ENCODE assay signal across 16 mouse cellular contexts in the genomic region with DNA sequence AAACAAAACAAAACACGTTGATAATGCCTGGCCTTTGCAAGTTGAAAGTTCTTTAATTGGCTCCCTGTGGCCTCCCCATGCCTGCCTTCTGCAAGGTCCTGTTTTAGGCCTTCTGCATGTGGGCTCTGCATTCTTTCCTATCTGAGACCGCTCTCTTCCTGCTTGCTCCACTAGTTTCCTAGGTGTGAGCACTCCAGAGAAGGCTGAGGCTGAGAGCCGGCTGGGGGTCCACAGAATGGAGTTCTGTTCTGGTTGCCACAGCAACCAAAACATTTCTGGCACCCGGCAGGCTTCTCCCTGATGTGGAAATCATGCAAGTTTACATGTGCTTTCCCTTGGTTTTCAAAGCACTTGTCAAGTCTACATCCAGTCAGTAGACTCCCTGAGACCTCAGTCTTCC. TPM values are rescaled to one million over a fixed set of nuclear protein-coding genes. Genes with fewer than 3 reads are reported as not detected.
DNase-seq lines count a peak whose midpoint lies in the region; ATAC-seq and TF ChIP-seq lines count a peak whose summit lies in the region.
"Had no signal": no experiment of that assay in that cellular context is flagged by ENCODE, and none has a peak within 500 bp of the region (broad histone marks: within the 10 kb centered on the region; RNA-seq: fewer than 3 reads in every experiment).

No protein-coding gene starts in this region.

- no peak for ATAC-seq in hindbrain, embryonic 11.5 days (ENCODE audit: low FRiP score)
- no peak for ATAC-seq in hindbrain, embryonic 12.5 days (ENCODE audit: low FRiP score)
- no peak for ATAC-seq in neural tube, embryonic 11.5 days (ENCODE audit: insufficient read depth, low FRiP score, low TSS enrichment)
- ATAC-seq in forebrain, embryonic 16.5 days: peak; percentile 88
- peak; percentile 67 for ATAC-seq in midbrain, postnatal 0 days (ENCODE audit: low FRiP score)
- ATAC-seq: intestine, postnatal 0 days had no signal

- no peaks in the 10 kb centered on the region for H3K4me1 ChIP-seq in hindbrain, embryonic 11.5 days (replicated peaks; ENCODE audit: control insufficient read depth, insufficient read depth, low read length)
- 0 out of 2 replicates have a peak, but pooled peaks cover 5% of the 10 kb centered on the region for H3K4me1 ChIP-seq in hindbrain, embryonic 12.5 days
- H3K4me1 ChIP-seq in neural tube, embryonic 11.5 days (ENCODE audit: control insufficient read depth, insufficient read depth, low read length): no peaks in the 10 kb centered on the region
- H3K4me1 ChIP-seq in forebrain, embryonic 16.5 days (replicated peaks; ENCODE audit: control insufficient read depth, insufficient read depth, low read length): peaks cover 6% of the 10 kb centered on the region
- peaks cover 5% of the 10 kb centered on the region; the same call in 1 of the 2 replicates for H3K4me1 ChIP-seq in midbrain, postnatal 0 days (ENCODE audit: insufficient read depth, low read length)
- H3K4me1 ChIP-seq: megakaryocyte, embryonic 14.5 days; neural tube, embryonic 12.5 days had no signal

- no peak overlapping the region for H3K27ac ChIP-seq in hindbrain, embryonic 11.5 days (ENCODE audit: low read depth, low read length)
- no peak overlapping the region for H3K27ac ChIP-seq in hindbrain, embryonic 12.5 days
- H3K27ac ChIP-seq in neural tube, embryonic 11.5 days (ENCODE audit: low read depth, low read length): no peak overlapping the region
- H3K27ac ChIP-seq in forebrain, embryonic 16.5 days (ENCODE audit: low read length): no peak overlapping the region
- peak overlapping the region; percentile 43; the same call in 1 of the 2 replicates for H3K27ac ChIP-seq in midbrain, postnatal 0 days (ENCODE audit: low read depth, low read length)
- H3K27ac ChIP-seq: neural tube, embryonic 12.5 days had no signal

- H3K4me2 ChIP-seq in hindbrain, embryonic 11.5 days (replicated peaks; ENCODE audit: low read depth, low read length): no peak overlapping the region
- no peak overlapping the region for H3K4me2 ChIP-seq in hindbrain, embryonic 12.5 days (replicated peaks)
- no peak overlapping the region for H3K4me2 ChIP-seq in neural tube, embryonic 11.5 days (ENCODE audit: low read depth)
- no peak overlapping the region for H3K4me2 ChIP-seq in forebrain, embryonic 16.5 days (ENCODE audit: low read length)
- no peak overlapping the region for H3K4me2 ChIP-seq in midbrain, postnatal 0 days (ENCODE audit: low read depth, low read length, poor library complexity, severe bottlenecking)
- H3K4me2 ChIP-seq: neural tube, embryonic 12.5 days had no signal

- no peaks in the 10 kb centered on the region for H3K9me3 ChIP-seq in hindbrain, embryonic 11.5 days (ENCODE audit: control insufficient read depth, low read length)
- H3K9me3 ChIP-seq in hindbrain, embryonic 12.5 days (replicated peaks): no peaks in the 10 kb centered on the region
- no peaks in the 10 kb centered on the region for H3K9me3 ChIP-seq in neural tube, embryonic 11.5 days (ENCODE audit: control insufficient read depth, low read length)
- no peaks in the 10 kb centered on the region for H3K9me3 ChIP-seq in forebrain, embryonic 16.5 days (ENCODE audit: control insufficient read depth, low read length)
- H3K9me3 ChIP-seq in midbrain, postnatal 0 days (ENCODE audit: low read length): no peaks in the 10 kb centered on the region
- H3K9me3 ChIP-seq: megakaryocyte, embryonic 14.5 days; neural tube, embryonic 12.5 days had no signal

- H3K9ac ChIP-seq in hindbrain, embryonic 11.5 days (ENCODE audit: low read depth, low read length): no peak overlapping the region
- H3K9ac ChIP-seq in hindbrain, embryonic 12.5 days: no peak overlapping the region
- no peak overlapping the region for H3K9ac ChIP-seq in neural tube, embryonic 11.5 days (ENCODE audit: low read length)
- no peak overlapping the region for H3K9ac ChIP-seq in forebrain, embryonic 16.5 days (replicated peaks; ENCODE audit: low read depth, low read length)
- H3K9ac ChIP-seq in midbrain, postnatal 0 days (replicated peaks; ENCODE audit: low read length, poor library complexity, severe bottlenecking): no peak overlapping the region
- H3K9ac ChIP-seq: neural tube, embryonic 12.5 days had no signal

- peak; percentile 9 for DNase-seq in hindbrain, embryonic 11.5 days (ENCODE audit: low spot score)
- DNase-seq in neural tube, embryonic 11.5 days (ENCODE audit: low spot score): peak; percentile 9
- DNase-seq in neural tube, embryonic 10.5 days (ENCODE audit: extremely low spot score, low spot score): no peak
- peak; percentile 60 for DNase-seq in midbrain, postnatal 0 days (ENCODE audit: low spot score)
- no peak for DNase-seq in thymus, postnatal 25 days
- DNase-seq: heart, postnatal 10 days; lung, adult 18-20 months had no signal

- TF ChIP-seq CTCF in midbrain, postnatal 0 days (IDR thresholded peaks at IDR 0.05): no peak

- no peaks in the 10 kb centered on the region for H3K27me3 ChIP-seq in hindbrain, embryonic 11.5 days (ENCODE audit: control insufficient read depth, insufficient read depth, low read length)
- H3K27me3 ChIP-seq in hindbrain, embryonic 12.5 days: no peaks in the 10 kb centered on the region
- no peaks in the 10 kb centered on the region for H3K27me3 ChIP-seq in neural tube, embryonic 11.5 days (ENCODE audit: control insufficient read depth, insufficient read depth, low read length)
- no peaks in the 10 kb centered on the region for H3K27me3 ChIP-seq in forebrain, embryonic 16.5 days (replicated peaks; ENCODE audit: control insufficient read depth, insufficient read depth, low read length)
- H3K27me3 ChIP-seq in midbrain, postnatal 0 days (ENCODE audit: insufficient read depth, low read length): no peaks in the 10 kb centered on the region
- H3K27me3 ChIP-seq: neural tube, embryonic 12.5 days had no signal

- H3K36me3 ChIP-seq in hindbrain, embryonic 11.5 days (ENCODE audit: control insufficient read depth, insufficient read depth, low read length): no peaks in the 10 kb centered on the region
- H3K36me3 ChIP-seq in hindbrain, embryonic 12.5 days: no peaks in the 10 kb centered on the region
- H3K36me3 ChIP-seq in neural tube, embryonic 11.5 days (ENCODE audit: control insufficient read depth, insufficient read depth, low read length): no peaks in the 10 kb centered on the region
- no peaks in the 10 kb centered on the region for H3K36me3 ChIP-seq in forebrain, embryonic 16.5 days (ENCODE audit: control insufficient read depth, insufficient read depth)
- no peaks in the 10 kb centered on the region for H3K36me3 ChIP-seq in midbrain, postnatal 0 days (ENCODE audit: insufficient read depth, low read length)
- H3K36me3 ChIP-seq: neural tube, embryonic 12.5 days had no signal

- no peak overlapping the region for H3K4me3 ChIP-seq in hindbrain, embryonic 11.5 days (ENCODE audit: low read depth, low read length)
- no peak overlapping the region for H3K4me3 ChIP-seq in hindbrain, embryonic 12.5 days
- no peak overlapping the region for H3K4me3 ChIP-seq in neural tube, embryonic 11.5 days (ENCODE audit: low read depth, low read length)
- no peak overlapping the region for H3K4me3 ChIP-seq in forebrain, embryonic 16.5 days (replicated peaks; ENCODE audit: low read length)
- no peak overlapping the region for H3K4me3 ChIP-seq in midbrain, postnatal 0 days (ENCODE audit: low read depth, low read length)
- H3K4me3 ChIP-seq: megakaryocyte, embryonic 14.5 days; neural tube, embryonic 12.5 days had no signal

- WGBS in hindbrain, embryonic 11.5 days: 13% methylated on average over 4 of the region's 4 CpGs
- WGBS in hindbrain, embryonic 12.5 days: 5% methylated on average over 4 of the region's 4 CpGs
- 21% methylated on average over 4 of the region's 4 CpGs for WGBS in neural tube, embryonic 11.5 days
- WGBS in forebrain, embryonic 16.5 days: 9% methylated on average over 4 of the region's 4 CpGs
- WGBS in midbrain, postnatal 0 days: 5% methylated on average over 4 of the region's 4 CpGs

RNA-seq across cellular contexts. Expression of a gene that starts 24.7 kb away (rescaled TPM):
- 0.40 and 0.53 TPM in 2 replicates for polyA plus RNA-seq in hindbrain, embryonic 11.5 days (2014; fragmentation: Nextera tagmentation; extraction: Ambion mirVana)
- polyA plus RNA-seq in hindbrain, embryonic 12.5 days (2016; fragmentation: Nextera tagmentation; extraction: Ambion mirVana): 0.39 and 1.7 TPM in 2 replicates
- 1.8 and 2.3 TPM in 2 replicates for polyA plus RNA-seq in neural tube, embryonic 11.5 days (2014; fragmentation: Nextera tagmentation; extraction: Ambion mirVana)
- not detected in 2 replicates for polyA plus RNA-seq in forebrain, embryonic 16.5 days (2015; fragmentation: Nextera tagmentation; extraction: Ambion mirVana)
- total RNA-seq in midbrain, postnatal 0 days (2014; rRNA removed): 0.14 TPM in 1 of 2 replicates, not detected in the other
- 0.05 and 0.31 TPM in 2 replicates for polyA plus RNA-seq in midbrain, postnatal 0 days (2015; fragmentation: Nextera tagmentation; extraction: Ambion mirVana)
- total RNA-seq: granulocyte monocyte progenitor cell, adult 5-6 weeks had no signal
- polyA plus RNA-seq: intestine, postnatal 0 days had no signal

RNA-seq across cellular contexts. Expression of a gene that starts 42.8 kb away (rescaled TPM):
- 14.4 and 18.0 TPM in 2 replicates for polyA plus RNA-seq in hindbrain, embryonic 11.5 days (2014; fragmentation: Nextera tagmentation; extraction: Ambion mirVana)
- 33.9 and 41.3 TPM in 2 replicates for polyA plus RNA-seq in hindbrain, embryonic 12.5 days (2016; fragmentation: Nextera tagmentation; extraction: Ambion mirVana)
- 18.6 and 21.3 TPM in 2 replicates for polyA plus RNA-seq in neural tube, embryonic 11.5 days (2014; fragmentation: Nextera tagmentation; extraction: Ambion mirVana)
- polyA plus RNA-seq in forebrain, embryonic 16.5 days (2015; fragmentation: Nextera tagmentation; extraction: Ambion mirVana): 32.3 and 32.7 TPM in 2 replicates
- 73.8 and 84.0 TPM in 2 replicates for total RNA-seq in midbrain, postnatal 0 days (2014; rRNA removed)
- 31.2 and 33.6 TPM in 2 replicates for polyA plus RNA-seq in midbrain, postnatal 0 days (2015; fragmentation: Nextera tagmentation; extraction: Ambion mirVana)

RNA-seq across cellular contexts. Expression of a gene that starts 43.6 kb away (rescaled TPM):
- polyA plus RNA-seq in hindbrain, embryonic 11.5 days (2014; fragmentation: Nextera tagmentation; extraction: Ambion mirVana): not detected in 2 replicates
- polyA plus RNA-seq in hindbrain, embryonic 12.5 days (2016; fragmentation: Nextera tagmentation; extraction: Ambion mirVana): not detected in 2 replicates
- not detected in 2 replicates for polyA plus RNA-seq in neural tube, embryonic 11.5 days (2014; fragmentation: Nextera tagmentation; extraction: Ambion mirVana)
- not detected in 2 replicates for polyA plus RNA-seq in forebrain, embryonic 16.5 days (2015; fragmentation: Nextera tagmentation; extraction: Ambion mirVana)
- not detected in 2 replicates for total RNA-seq in midbrain, postnatal 0 days (2014; rRNA removed)
- polyA plus RNA-seq in midbrain, postnatal 0 days (2015; fragmentation: Nextera tagmentation; extraction: Ambion mirVana): not detected in 2 replicates
- total RNA-seq: granulocyte monocyte progenitor cell, adult 5-6 weeks had no signal
- polyA plus RNA-seq: embryonic facial prominence, embryonic 11.5 days; intestine, postnatal 0 days; large intestine, adult 2 months; neural tube, embryonic 12.5 days; thymus, postnatal 0 days had no signal

Comparison
In these comparisons a context has a peak if more than half of its experiments do, and no peak if none do; other contexts are left out.
1. DNase-seq: peak in hindbrain, embryonic 11.5 days (single experiment), neural tube, embryonic 11.5 days (single experiment) and midbrain, postnatal 0 days (single experiment); none in neural tube, embryonic 10.5 days (single experiment) and thymus, postnatal 25 days (single experiment).
2. ATAC-seq: peak in forebrain, embryonic 16.5 days (single experiment) and midbrain, postnatal 0 days (single experiment); none in hindbrain, embryonic 11.5 days (single experiment), hindbrain, embryonic 12.5 days (single experiment) and neural tube, embryonic 11.5 days (single experiment).